Mouse (Mus musculus) neural tube, embryonic 11.5 days (tissue): ENCODE results near the gene Krt32. TPM values are rescaled to one million over a fixed set of nuclear protein-coding genes. Genes with fewer than 3 reads are reported as not detected.

Experiments
- polyA plus RNA-seq: library from polyadenylated mRNA; unstranded; fragments of >200 nt; fragmentation: Nextera tagmentation; extraction: Ambion mirVana; gene quantifications from 2 replicates; pipeline ENCODE4 v1.2.1, GENCODE M21; 2014

Krt32 gene
- polyA plus RNA-seq, 1 experiment from 2014 or later: not detected

Other genes with a start within 250 kb of the Krt32 start
- gene Krtap4-16, start 236.6 kb downstream of the Krt32 start, polyA plus RNA-seq: not detected in 2 replicates
- gene Gm11568, start 230.3 kb downstream of the Krt32 start, polyA plus RNA-seq: not detected in 2 replicates
- not detected in 2 replicates for gene Gm11559, start 223.8 kb downstream of the Krt32 start, polyA plus RNA-seq
- not detected in 2 replicates for gene Krtap9-1, start 214.8 kb downstream of the Krt32 start, polyA plus RNA-seq
- gene Gm11567, start 209.0 kb downstream of the Krt32 start, polyA plus RNA-seq: 0.23 TPM in 1 of 2 replicates, not detected in the other
- not detected in 2 replicates for gene Krtap31-1, start 180.3 kb downstream of the Krt32 start, polyA plus RNA-seq
- not detected in 2 replicates for gene Gm11565, start 173.5 kb downstream of the Krt32 start, polyA plus RNA-seq
- not detected in 2 replicates for gene Krtap31-2, start 151.9 kb downstream of the Krt32 start, polyA plus RNA-seq
- not detected in 2 replicates for gene Krtap9-5, start 139.8 kb downstream of the Krt32 start, polyA plus RNA-seq
- not detected in 2 replicates for gene Krtap29-1, start 109.2 kb downstream of the Krt32 start, polyA plus RNA-seq
- gene Krtap16-1, start 101.6 kb downstream of the Krt32 start, polyA plus RNA-seq: 0.20 TPM in 1 of 2 replicates, not detected in the other
- not detected in 2 replicates for gene Krtap17-1, start 94.2 kb downstream of the Krt32 start, polyA plus RNA-seq
- not detected in 2 replicates for gene Krt33a, start 72.0 kb downstream of the Krt32 start, polyA plus RNA-seq
- gene Krt33b, start 58.4 kb downstream of the Krt32 start, polyA plus RNA-seq: not detected in 2 replicates
- gene Krt34, start 46.7 kb downstream of the Krt32 start, polyA plus RNA-seq: not detected in 2 replicates
- gene Krt31, start 37.7 kb downstream of the Krt32 start, polyA plus RNA-seq: not detected in 2 replicates
- gene Krt35, start 8.0 kb upstream of the Krt32 start, polyA plus RNA-seq: not detected in 2 replicates
- gene Krt36, start 17.4 kb upstream of the Krt32 start, polyA plus RNA-seq: not detected in 2 replicates
- 0.19 TPM in 1 of 2 replicates, not detected in the other for gene Krt13, start 33.3 kb upstream of the Krt32 start, polyA plus RNA-seq
- 2.7 and 3.3 TPM in 2 replicates for gene Krt15, start 47.7 kb upstream of the Krt32 start, polyA plus RNA-seq
- gene Krt19, start 60.4 kb upstream of the Krt32 start, polyA plus RNA-seq: 6.4 and 6.6 TPM in 2 replicates
- not detected in 2 replicates for gene Krt9, start 105.0 kb upstream of the Krt32 start, polyA plus RNA-seq
- gene Krt14, start 119.3 kb upstream of the Krt32 start, polyA plus RNA-seq: 7.7 and 7.9 TPM in 2 replicates
- gene Krt16, start 160.7 kb upstream of the Krt32 start, polyA plus RNA-seq: not detected in 2 replicates
- gene Krt17, start 172.8 kb upstream of the Krt32 start, polyA plus RNA-seq: 0.88 and 1.1 TPM in 2 replicates
- not detected in 2 replicates for gene Krt42, start 181.6 kb upstream of the Krt32 start, polyA plus RNA-seq
- gene Eif1, start 231.7 kb upstream of the Krt32 start, polyA plus RNA-seq: 1,679 and 1,757 TPM in 2 replicates
- gene Gast, start 246.2 kb upstream of the Krt32 start, polyA plus RNA-seq: not detected in 2 replicates